Mouse (Mus musculus): ENCODE results near the gene Acbd6. TPM values are rescaled to one million over a fixed set of nuclear protein-coding genes. Genes with fewer than 3 reads are reported as not detected.

The Acbd6 gene
- total RNA-seq, 1 experiment: 49.8 TPM

GRCm38 (mm10) chr1:155720006-155720405 lies 162.1 kb downstream of the Acbd6 start:
- no peaks in the 10 kb centered on the region for H3K36me3 ChIP-seq (ENCODE audit: control insufficient read depth, insufficient read depth, low read length, poor library complexity, severe bottlenecking)
- no peaks in the 10 kb centered on the region for H3K4me1 ChIP-seq (ENCODE audit: control insufficient read depth in 2 of 2, insufficient read depth in 2 of 2, low read length in 2 of 2, poor library complexity in 1 of 2)
- no peak overlapping the region for H3K4me3 ChIP-seq (ENCODE audit: insufficient read depth in 1 of 2, low read depth in 1 of 2, low read length in 2 of 2, poor library complexity in 1 of 2, severe bottlenecking in 1 of 2)
- no peak for DNase-seq (ENCODE audit: low read depth, low spot score)
- TF ChIP-seq MAFK (IDR thresholded peaks at IDR 0.05; ENCODE audit: insufficient read depth, low read depth, low read length) (no peak), ZC3H11A (IDR thresholded peaks at IDR 0.05; ENCODE audit: borderline replicate concordance, low read depth, low read length) (no peak), CHD2 (IDR thresholded peaks at IDR 0.05; ENCODE audit: low read depth, low read length) (no peak), ZNF384 (IDR thresholded peaks at IDR 0.05; ENCODE audit: low read depth, low read length) (no peak), HCFC1 (IDR thresholded peaks at IDR 0.05; ENCODE audit: borderline replicate concordance, insufficient read depth, low read length) (no peak)
- no peaks in the 10 kb centered on the region for H3K9me3 ChIP-seq (ENCODE audit: control insufficient read depth, insufficient read depth, low read depth, low read length)
- no peak overlapping the region for H3K9ac ChIP-seq (ENCODE audit: insufficient read depth, low read depth, low read length, poor library complexity, severe bottlenecking)
- no peak overlapping the region for H3K27ac ChIP-seq (ENCODE audit: insufficient read depth, low read depth, low read length, poor library complexity, severe bottlenecking)
- in situ Hi-C loops (cut with MboI; ENCODE audit: low sequenced_read_pairs in 2 of 2, unreplicated experiment in 2 of 2): no loop called here

GRCm38 (mm10) chr1:155721443-155721842 lies 163.5 kb downstream of the Acbd6 start:
- DNase-seq (ENCODE audit: low read depth, low spot score): no peak
- H3K9ac ChIP-seq (ENCODE audit: insufficient read depth, low read depth, low read length, poor library complexity, severe bottlenecking): no peak overlapping the region
- H3K9me3 ChIP-seq (ENCODE audit: control insufficient read depth, insufficient read depth, low read depth, low read length): no peaks in the 10 kb centered on the region
- H3K36me3 ChIP-seq (ENCODE audit: control insufficient read depth, insufficient read depth, low read length, poor library complexity, severe bottlenecking): no peaks in the 10 kb centered on the region
- no peaks in the 10 kb centered on the region for H3K4me1 ChIP-seq (ENCODE audit: control insufficient read depth in 2 of 2, insufficient read depth in 2 of 2, low read length in 2 of 2, poor library complexity in 1 of 2)
- no peak overlapping the region for H3K4me3 ChIP-seq (ENCODE audit: insufficient read depth in 1 of 2, low read depth in 1 of 2, low read length in 2 of 2, poor library complexity in 1 of 2, severe bottlenecking in 1 of 2)
- TF ChIP-seq MAFK (IDR thresholded peaks at IDR 0.05; ENCODE audit: insufficient read depth, low read depth, low read length): no peak
- in situ Hi-C loops (cut with MboI; ENCODE audit: low sequenced_read_pairs in 2 of 2, unreplicated experiment in 2 of 2): no loop called here
- no peak overlapping the region for H3K27ac ChIP-seq (ENCODE audit: insufficient read depth, low read depth, low read length, poor library complexity, severe bottlenecking)

DNA sequence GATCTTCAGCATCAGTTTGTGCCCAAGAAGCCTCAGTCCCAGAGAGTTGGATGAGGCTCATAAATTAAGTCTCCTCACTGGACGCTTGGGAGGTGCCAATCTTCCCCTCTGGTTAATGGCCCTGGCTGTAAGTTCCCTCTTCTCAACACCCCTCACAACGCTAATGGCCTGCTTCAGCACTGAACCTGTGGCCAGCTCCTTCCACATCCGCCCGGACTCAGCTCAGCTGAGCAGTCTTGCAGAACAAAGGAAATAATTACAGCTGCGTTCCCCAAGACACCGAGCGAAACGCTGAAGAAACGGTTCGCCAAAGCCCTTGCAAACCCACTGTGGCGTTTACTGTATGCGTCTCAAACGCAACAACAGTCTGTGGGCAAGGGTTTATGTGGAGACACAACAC lies 164.3 kb downstream of the Acbd6 start:
- H3K36me3 ChIP-seq (ENCODE audit: control insufficient read depth, insufficient read depth, low read length, poor library complexity, severe bottlenecking): no peaks in the 10 kb centered on the region
- H3K4me3 ChIP-seq (ENCODE audit: insufficient read depth in 1 of 2, low read depth in 1 of 2, low read length in 2 of 2, poor library complexity in 1 of 2, severe bottlenecking in 1 of 2): no peak overlapping the region
- H3K27ac ChIP-seq (ENCODE audit: insufficient read depth, low read depth, low read length, poor library complexity, severe bottlenecking): no peak overlapping the region
- TF ChIP-seq ZC3H11A (IDR thresholded peaks at IDR 0.05; ENCODE audit: borderline replicate concordance, low read depth, low read length) (no peak), CHD2 (IDR thresholded peaks at IDR 0.05; ENCODE audit: low read depth, low read length) (no peak), ZNF384 (IDR thresholded peaks at IDR 0.05; ENCODE audit: low read depth, low read length) (no peak), MAFK (IDR thresholded peaks at IDR 0.05; ENCODE audit: insufficient read depth, low read depth, low read length) (no peak), HCFC1 (IDR thresholded peaks at IDR 0.05; ENCODE audit: borderline replicate concordance, insufficient read depth, low read length) (no peak)
- H3K9me3 ChIP-seq (ENCODE audit: control insufficient read depth, insufficient read depth, low read depth, low read length): no peaks in the 10 kb centered on the region
- no peaks in the 10 kb centered on the region for H3K4me1 ChIP-seq (ENCODE audit: control insufficient read depth in 2 of 2, insufficient read depth in 2 of 2, low read length in 2 of 2, poor library complexity in 1 of 2)
- in situ Hi-C loops (cut with MboI; ENCODE audit: low sequenced_read_pairs in 2 of 2, unreplicated experiment in 2 of 2): no loop called here
- DNase-seq (ENCODE audit: low read depth, low spot score): no peak
- no peak overlapping the region for H3K9ac ChIP-seq (ENCODE audit: insufficient read depth, low read depth, low read length, poor library complexity, severe bottlenecking)

DNA sequence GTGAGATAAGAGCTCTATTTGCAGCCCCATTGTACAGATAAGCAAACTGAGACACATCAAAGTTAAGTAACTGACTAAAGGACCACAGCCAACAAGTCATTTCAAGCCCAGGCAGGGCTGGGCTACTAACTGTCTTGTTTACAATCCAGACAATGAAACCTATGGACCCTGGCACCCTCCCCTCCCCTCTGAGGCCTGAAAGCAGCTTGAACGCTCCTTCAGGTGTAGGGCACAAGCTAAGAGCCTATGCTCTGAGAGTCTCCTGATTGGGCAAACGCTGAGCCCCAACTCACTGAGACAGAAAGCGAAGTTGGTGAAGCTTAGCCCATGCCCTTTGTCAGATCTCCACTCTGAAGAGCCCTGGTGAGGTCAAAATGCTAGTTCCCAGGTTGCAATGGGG lies 166.4 kb downstream of the Acbd6 start:
- DNase-seq (ENCODE audit: low read depth, low spot score): no peak
- in situ Hi-C loops (cut with MboI; ENCODE audit: low sequenced_read_pairs in 2 of 2, unreplicated experiment in 2 of 2): no loop called here
- H3K36me3 ChIP-seq (ENCODE audit: control insufficient read depth, insufficient read depth, low read length, poor library complexity, severe bottlenecking): no peaks in the 10 kb centered on the region
- H3K27ac ChIP-seq (ENCODE audit: insufficient read depth, low read depth, low read length, poor library complexity, severe bottlenecking): no peak overlapping the region
- H3K4me1 ChIP-seq (ENCODE audit: control insufficient read depth in 2 of 2, insufficient read depth in 2 of 2, low read length in 2 of 2, poor library complexity in 1 of 2): 0 out of 4 replicates have a peak, but pooled peaks cover 0 to under 1% of the 10 kb centered on the region in 2 experiments
- no peak overlapping the region for H3K9ac ChIP-seq (ENCODE audit: insufficient read depth, low read depth, low read length, poor library complexity, severe bottlenecking)
- TF ChIP-seq ZC3H11A (IDR thresholded peaks at IDR 0.05; ENCODE audit: borderline replicate concordance, low read depth, low read length) (no peak), CHD2 (IDR thresholded peaks at IDR 0.05; ENCODE audit: low read depth, low read length) (no peak), ZNF384 (IDR thresholded peaks at IDR 0.05; ENCODE audit: low read depth, low read length) (no peak), MAFK (IDR thresholded peaks at IDR 0.05; ENCODE audit: insufficient read depth, low read depth, low read length) (no peak), HCFC1 (IDR thresholded peaks at IDR 0.05; ENCODE audit: borderline replicate concordance, insufficient read depth, low read length) (no peak)
- no peak overlapping the region for H3K4me3 ChIP-seq (ENCODE audit: insufficient read depth in 1 of 2, low read depth in 1 of 2, low read length in 2 of 2, poor library complexity in 1 of 2, severe bottlenecking in 1 of 2)
- no peaks in the 10 kb centered on the region for H3K9me3 ChIP-seq (ENCODE audit: control insufficient read depth, insufficient read depth, low read depth, low read length)

DNA sequence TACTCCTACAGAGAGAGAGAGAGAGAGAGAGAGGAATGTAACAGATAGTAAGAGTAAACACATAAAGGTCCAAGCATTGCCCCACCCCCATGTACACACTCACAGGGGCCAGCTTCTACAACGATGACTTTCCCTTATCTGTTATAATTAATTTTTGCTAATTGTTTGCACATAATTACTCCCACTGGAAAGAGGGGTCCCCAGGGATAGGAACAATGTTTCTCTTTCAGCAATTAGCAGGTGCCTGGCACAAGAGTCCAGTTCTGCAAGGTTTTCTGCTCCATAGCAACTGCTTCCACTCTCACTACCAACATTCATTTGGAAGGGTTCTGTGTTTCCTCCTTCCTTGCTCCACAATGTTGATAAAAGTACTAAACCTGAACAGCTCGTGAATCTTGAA lies 168.0 kb downstream of the Acbd6 start:
- no peak overlapping the region for H3K9ac ChIP-seq (ENCODE audit: insufficient read depth, low read depth, low read length, poor library complexity, severe bottlenecking)
- no peak for DNase-seq (ENCODE audit: low read depth, low spot score)
- H3K36me3 ChIP-seq (ENCODE audit: control insufficient read depth, insufficient read depth, low read length, poor library complexity, severe bottlenecking): no peaks in the 10 kb centered on the region
- H3K9me3 ChIP-seq (ENCODE audit: control insufficient read depth, insufficient read depth, low read depth, low read length): no peaks in the 10 kb centered on the region
- in situ Hi-C loops (cut with MboI; ENCODE audit: low sequenced_read_pairs in 2 of 2, unreplicated experiment in 2 of 2): loop anchor here (25.0 kb wide), 2 partner anchors 489 to 639 kb away; partner anchors contain the start of genes Ier5 (in 2 of the 2) and BC034090 (in 1 of the 2)
- no peak overlapping the region for H3K27ac ChIP-seq (ENCODE audit: insufficient read depth, low read depth, low read length, poor library complexity, severe bottlenecking)
- H3K4me1 ChIP-seq (ENCODE audit: control insufficient read depth in 2 of 2, insufficient read depth in 2 of 2, low read length in 2 of 2, poor library complexity in 1 of 2): peaks cover 0 to 2% of the 10 kb centered on the region in 2 experiments; a peak in 1 of 4 replicates
- no peak for TF ChIP-seq MAFK (IDR thresholded peaks at IDR 0.05; ENCODE audit: insufficient read depth, low read depth, low read length)
- TF ChIP-seq CHD2 (IDR thresholded peaks at IDR 0.05; ENCODE audit: low read depth, low read length): no peak
- TF ChIP-seq ZNF384 (IDR thresholded peaks at IDR 0.05; ENCODE audit: low read depth, low read length): no peak
- TF ChIP-seq HCFC1 (IDR thresholded peaks at IDR 0.05; ENCODE audit: borderline replicate concordance, insufficient read depth, low read length): no peak
- TF ChIP-seq ZC3H11A (IDR thresholded peaks at IDR 0.05; ENCODE audit: borderline replicate concordance, low read depth, low read length): no peak
- no peak overlapping the region for H3K4me3 ChIP-seq (ENCODE audit: insufficient read depth in 1 of 2, low read depth in 1 of 2, low read length in 2 of 2, poor library complexity in 1 of 2, severe bottlenecking in 1 of 2)
